Mouse (Mus musculus) small intestine, adult 2 months (tissue): ENCODE data around the gene Fbln5. TPM values are rescaled to one million over a fixed set of nuclear protein-coding genes. Genes with fewer than 3 reads are reported as not detected.

Experiments used
- H3K27ac ChIP-seq: fragments of 200-500 bp; 2 replicates; pipeline ENCODE4 v1.5.1; 2012; ENCODE audit warnings: low read depth, low read length, control low read depth, inconsistent platforms; ENCODE audit not compliant: insufficient read depth
- H3K27me3 ChIP-seq: fragments of 200-500 bp; 2 replicates; pipeline ENCODE4 v1.6.1; 2012; ENCODE audit warnings: mild to moderate bottlenecking, moderate library complexity, low read length, inconsistent platforms; ENCODE audit not compliant: control insufficient read depth, insufficient read depth
- H3K36me3 ChIP-seq: fragments of 200-500 bp; 2 replicates; pipeline ENCODE4 v1.6.1; 2012; ENCODE audit warnings: mild to moderate bottlenecking, low read length, control low read depth, inconsistent platforms; ENCODE audit not compliant: control insufficient read depth, insufficient read depth
- H3K4me1 ChIP-seq: fragments of 200-500 bp; 2 replicates; pipeline ENCODE4 v1.6.1; 2012; ENCODE audit warnings: low read length, inconsistent platforms, mixed read lengths; ENCODE audit not compliant: control insufficient read depth, insufficient read depth, insufficient read length
- H3K4me3 ChIP-seq: fragments of 200-500 bp; 2 replicates; pipeline ENCODE4 v1.5.1; 2012; ENCODE audit warnings: low read depth, mild to moderate bottlenecking, control low read depth, inconsistent platforms, low read length, moderate library complexity
- CTCF ChIP-seq: fragments of 200-500 bp; IDR thresholded peaks from 2 replicates; pipeline ENCODE4 v1.5.1; 2012; ENCODE audit warnings: low read depth, mild to moderate bottlenecking, control low read depth, inconsistent platforms, low read length, moderate library complexity, mixed read lengths; ENCODE audit not compliant: insufficient replicate concordance, insufficient read length; ENCODE audit errors: extremely low read depth
- POLR2A ChIP-seq: fragments of 200-500 bp; IDR thresholded peaks from 2 replicates; pipeline ENCODE4 v1.6.1; 2012; ENCODE audit warnings: low read depth, mild to moderate bottlenecking, control low read depth, inconsistent platforms, low read length, moderate library complexity
- WGBS: fragments of 180-500 bp; shearing (Covaris S2); methylation state at CpG from one replicate; pipeline ENCODE4 v1.1.7; 2018; 5-methylcytosine and 5-hydroxymethylcytosine counted together
- polyA plus RNA-seq: library from polyadenylated mRNA; depleted of rRNA; stranded (reverse); fragments of >200 nt; gene quantifications from 2 replicates; pipeline ENCODE4 v1.2.3, GENCODE M21; 2012

Fbln5 gene
- polyA plus RNA-seq, 1 experiment = 17.0 TPM

DNA sequence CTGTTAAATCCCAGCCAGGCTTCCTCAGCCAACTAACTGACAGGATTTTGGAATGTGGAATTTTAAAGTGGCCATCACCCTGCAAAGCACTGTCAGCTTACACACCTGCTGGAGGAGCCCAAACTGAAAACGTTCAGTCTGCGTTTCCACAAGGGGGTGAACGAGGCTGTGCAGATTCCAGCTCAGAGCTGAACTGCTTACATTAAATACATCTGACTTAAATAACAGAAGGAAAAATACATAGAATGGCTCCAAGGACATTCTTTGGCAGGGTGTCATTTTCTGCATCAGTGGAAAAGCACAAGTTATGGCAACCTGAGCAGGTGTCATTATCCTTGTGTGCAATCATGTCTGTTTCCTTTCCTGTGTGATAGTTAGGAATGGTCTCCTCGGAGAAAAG lies 44.7 kb downstream of the Fbln5 start:
- peaks cover 10% of the 10 kb centered on the region; the same call in 1 of the 2 replicates for H3K4me1 ChIP-seq
- no peaks in the 10 kb centered on the region for H3K36me3 ChIP-seq
- 65% methylated on average over 4 of the region's 4 CpGs for WGBS
- H3K4me3 ChIP-seq = no peak overlapping the region
- no peak overlapping the region for H3K27ac ChIP-seq
- no peaks in the 10 kb centered on the region for H3K27me3 ChIP-seq
- no peak for TF ChIP-seq POLR2A
- no peak for TF ChIP-seq CTCF

DNA sequence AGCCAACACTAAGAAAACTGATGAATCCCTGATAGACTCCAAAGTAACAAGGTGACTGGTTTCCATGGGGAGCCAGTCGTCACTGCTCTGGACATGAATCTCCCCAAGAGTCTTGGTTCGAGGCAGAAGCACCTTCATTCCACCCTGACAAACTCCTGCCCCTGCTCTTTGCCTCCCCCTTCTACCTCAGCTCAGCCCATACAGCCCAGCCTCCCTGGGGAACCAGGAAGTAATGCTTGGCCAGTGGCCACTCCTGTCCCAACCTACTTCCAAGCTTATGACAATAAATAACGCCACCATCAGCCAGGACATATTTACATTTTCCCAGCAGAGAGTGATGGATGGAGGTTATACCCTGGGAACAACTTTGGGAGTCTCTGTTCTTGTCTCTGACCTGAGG lies 45.9 kb downstream of the Fbln5 start:
- Histone ChIP-seq H3K4me1 (peaks cover 15% of the 10 kb centered on the region; the same call in 1 of the 2 replicates), H3K4me3 (no peak overlapping the region), H3K27me3 (no peaks in the 10 kb centered on the region), H3K36me3 (no peaks in the 10 kb centered on the region), H3K27ac (no peak overlapping the region)
- TF ChIP-seq POLR2A = no peak
- TF ChIP-seq CTCF = no peak
- WGBS = 29% methylated on average over 3 of the region's 3 CpGs

GRCm38 (mm10) chr12:101770283-101771015 lies 48.4 kb downstream of the Fbln5 start:
- WGBS = 68% methylated on average over 5 of the region's 5 CpGs

GRCm38 (mm10) chr12:101767306-101768053 lies 51.4 kb downstream of the Fbln5 start:
- H3K4me3 ChIP-seq = no peak overlapping the region
- peaks cover 28% of the 10 kb centered on the region; the same call in 1 of the 2 replicates for H3K4me1 ChIP-seq
- peak overlapping the region; percentile 40 for H3K27ac ChIP-seq
- H3K27me3 ChIP-seq = no peaks in the 10 kb centered on the region
- no peak for TF ChIP-seq CTCF
- TF ChIP-seq POLR2A = no peak
- WGBS = 19% methylated on average over 9 of the region's 9 CpGs
- no peaks in the 10 kb centered on the region for H3K36me3 ChIP-seq

More at GRCm38 (mm10) chr12:101770283-101771015, 48.4 kb downstream of the Fbln5 start:
- Histone ChIP-seq H3K4me3 (no peak overlapping the region), H3K4me1 (peaks cover 31% of the 10 kb centered on the region; the same call in 1 of the 2 replicates), H3K27me3 (no peaks in the 10 kb centered on the region), H3K27ac (no peak overlapping the region), H3K36me3 (no peaks in the 10 kb centered on the region)
- TF ChIP-seq POLR2A (no peak), CTCF (no peak)

- peaks cover 26% of the 10 kb centered on the region; the same call in 1 of the 2 replicates for H3K4me1 ChIP-seq
- WGBS = 37% methylated on average over 3 of the region's 3 CpGs
- H3K4me3 ChIP-seq = no peak overlapping the region
- no peaks in the 10 kb centered on the region for H3K27me3 ChIP-seq
- H3K27ac ChIP-seq = peak overlapping the region; percentile 40; the same call in 1 of the 2 replicates
- TF ChIP-seq CTCF (no peak), POLR2A (no peak)
- no peaks in the 10 kb centered on the region for H3K36me3 ChIP-seq
These were observed 52.5 kb downstream of the Fbln5 start for GRCm38 (mm10) chr12:101766228-101766852.

GRCm38 (mm10) chr12:101764870-101765269 lies 54.0 kb downstream of the Fbln5 start:
- Histone ChIP-seq H3K4me3 (no peak overlapping the region), H3K27ac (peak overlapping the region; percentile 13; the same call in 1 of the 2 replicates), H3K4me1 (peaks cover 29% of the 10 kb centered on the region; the same call in 1 of the 2 replicates), H3K27me3 (no peaks in the 10 kb centered on the region), H3K36me3 (no peaks in the 10 kb centered on the region)
- TF ChIP-seq CTCF = no peak
- no peak for TF ChIP-seq POLR2A
- 51% methylated on average over 5 of the region's 5 CpGs for WGBS

DNA sequence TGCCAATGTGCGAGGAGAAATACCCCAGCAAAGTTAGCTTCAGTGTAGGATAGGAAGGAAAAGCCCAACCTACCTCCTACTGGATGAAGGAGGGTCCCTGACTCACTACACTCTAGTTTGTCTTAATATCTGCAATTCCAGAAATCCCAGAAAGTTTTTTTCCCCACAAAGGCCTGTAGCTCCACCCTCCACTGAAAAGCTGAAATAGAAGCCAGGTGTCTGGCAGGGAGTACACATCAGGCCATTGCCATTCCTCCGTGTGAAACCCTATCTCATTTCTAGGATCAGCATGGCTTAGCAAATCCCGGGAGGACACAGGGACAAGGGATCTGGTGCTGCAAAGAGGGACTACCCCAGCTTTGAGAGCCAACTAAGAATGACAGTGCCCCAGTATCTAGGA lies 55.8 kb downstream of the Fbln5 start:
- H3K27ac ChIP-seq = no peak overlapping the region
- H3K4me3 ChIP-seq = no peak overlapping the region
- H3K36me3 ChIP-seq = no peaks in the 10 kb centered on the region
- no peaks in the 10 kb centered on the region for H3K27me3 ChIP-seq
- TF ChIP-seq POLR2A (no peak), CTCF (no peak)
- WGBS = 56% methylated on average over 3 of the region's 3 CpGs
- peaks cover 37% of the 10 kb centered on the region; the same call in 1 of the 2 replicates for H3K4me1 ChIP-seq
